Mouse (Mus musculus): ENCODE measurements around the gene Magi2. TPM values are rescaled to one million over a fixed set of nuclear protein-coding genes. Genes with fewer than 3 reads are reported as not detected.

Magi2 gene
- polyA plus RNA-seq, 1 experiment from 2014 or later = 7.3 TPM

- H3K4me1 ChIP-seq (ENCODE audit: control insufficient read depth, insufficient read depth, low read length) = no peaks in the 10 kb centered on the region
- 90% methylated on average over 3 of the region's 3 CpGs for WGBS
- no peak overlapping the region for H3K9ac ChIP-seq (replicated peaks; ENCODE audit: low read depth, low read length)
- no peak overlapping the region for H3K27ac ChIP-seq (ENCODE audit: low read length)
- H3K4me3 ChIP-seq (ENCODE audit: low read depth, low read length) = no peak overlapping the region
- no peaks in the 10 kb centered on the region for H3K27me3 ChIP-seq (ENCODE audit: control insufficient read depth, insufficient read depth, low read length)
- H3K9me3 ChIP-seq (ENCODE audit: control insufficient read depth, low read depth, low read length) = no peaks in the 10 kb centered on the region
- H3K4me2 ChIP-seq (replicated peaks; ENCODE audit: low read depth, low read length) = no peak overlapping the region
- H3K36me3 ChIP-seq (ENCODE audit: control insufficient read depth, insufficient read depth, low read length) = no peaks in the 10 kb centered on the region
- ATAC-seq (ENCODE audit: insufficient number of reproducible peaks, insufficient read depth, low FRiP score, low read depth) = no peak
Observed at GRCm38 (mm10) chr5:20362154-20362553, 1135.3 kb downstream of the Magi2 start.

GRCm38 (mm10) chr5:20363216-20363615 is 1136.4 kb downstream of the Magi2 start:
- WGBS = 64% methylated on average over 5 of the region's 5 CpGs
- Histone ChIP-seq H3K27ac (ENCODE audit: low read length) (no peak overlapping the region), H3K4me2 (replicated peaks; ENCODE audit: low read depth, low read length) (no peak overlapping the region), H3K9me3 (ENCODE audit: control insufficient read depth, low read depth, low read length) (no peaks in the 10 kb centered on the region), H3K36me3 (ENCODE audit: control insufficient read depth, insufficient read depth, low read length) (no peaks in the 10 kb centered on the region), H3K27me3 (ENCODE audit: control insufficient read depth, insufficient read depth, low read length) (no peaks in the 10 kb centered on the region), H3K4me1 (ENCODE audit: control insufficient read depth, insufficient read depth, low read length) (no peaks in the 10 kb centered on the region), H3K9ac (replicated peaks; ENCODE audit: low read depth, low read length) (no peak overlapping the region), H3K4me3 (ENCODE audit: low read depth, low read length) (no peak overlapping the region)
- ATAC-seq (ENCODE audit: insufficient number of reproducible peaks, insufficient read depth, low FRiP score, low read depth) = no peak

DNA sequence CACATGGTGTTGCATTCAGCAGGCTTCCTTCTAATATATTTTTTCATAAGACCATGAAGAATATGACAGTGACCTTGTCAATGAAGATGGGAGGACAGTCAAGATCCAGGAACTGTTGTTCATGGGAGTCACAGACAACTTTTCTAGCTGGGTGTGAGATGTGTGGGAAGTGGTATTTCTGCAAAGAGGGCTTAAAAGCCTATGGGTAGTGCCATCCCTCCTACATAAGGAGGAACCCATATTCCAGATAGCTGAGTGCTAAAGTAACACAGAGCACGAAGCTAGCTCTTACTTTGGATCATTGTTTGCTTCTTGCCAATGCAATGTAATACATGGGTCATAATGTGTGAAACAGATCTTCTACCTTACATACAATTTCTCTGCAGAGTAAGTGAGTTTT is 1146.8 kb downstream of the Magi2 start:
- H3K4me1 ChIP-seq (ENCODE audit: control insufficient read depth, insufficient read depth, low read length) = no peaks in the 10 kb centered on the region
- no peak overlapping the region for H3K9ac ChIP-seq (replicated peaks; ENCODE audit: low read depth, low read length)
- H3K9me3 ChIP-seq (ENCODE audit: control insufficient read depth, low read depth, low read length) = no peaks in the 10 kb centered on the region
- no peaks in the 10 kb centered on the region for H3K36me3 ChIP-seq (ENCODE audit: control insufficient read depth, insufficient read depth, low read length)
- no peak for ATAC-seq (ENCODE audit: insufficient number of reproducible peaks, insufficient read depth, low FRiP score, low read depth)
- no peak overlapping the region for H3K27ac ChIP-seq (ENCODE audit: low read length)
- 78% methylated on average over 1 of the region's 1 CpGs for WGBS
- H3K4me3 ChIP-seq (ENCODE audit: low read depth, low read length) = no peak overlapping the region
- H3K27me3 ChIP-seq (ENCODE audit: control insufficient read depth, insufficient read depth, low read length) = no peaks in the 10 kb centered on the region
- H3K4me2 ChIP-seq (replicated peaks; ENCODE audit: low read depth, low read length) = no peak overlapping the region

- H3K4me2 ChIP-seq (replicated peaks; ENCODE audit: low read depth, low read length) = no peak overlapping the region
- H3K9me3 ChIP-seq (ENCODE audit: control insufficient read depth, low read depth, low read length) = no peaks in the 10 kb centered on the region
- no peaks in the 10 kb centered on the region for H3K4me1 ChIP-seq (ENCODE audit: control insufficient read depth, insufficient read depth, low read length)
- ATAC-seq (ENCODE audit: insufficient number of reproducible peaks, insufficient read depth, low FRiP score, low read depth) = no peak
- 72% methylated on average over 11 of the region's 11 CpGs for WGBS
- no peak overlapping the region for H3K9ac ChIP-seq (replicated peaks; ENCODE audit: low read depth, low read length)
- no peak overlapping the region for H3K27ac ChIP-seq (ENCODE audit: low read length)
- no peaks in the 10 kb centered on the region for H3K36me3 ChIP-seq (ENCODE audit: control insufficient read depth, insufficient read depth, low read length)
- no peaks in the 10 kb centered on the region for H3K27me3 ChIP-seq (ENCODE audit: control insufficient read depth, insufficient read depth, low read length)
- no peak overlapping the region for H3K4me3 ChIP-seq (ENCODE audit: low read depth, low read length)
Observed at GRCm38 (mm10) chr5:20378071-20378800, 1151.4 kb downstream of the Magi2 start.

DNA sequence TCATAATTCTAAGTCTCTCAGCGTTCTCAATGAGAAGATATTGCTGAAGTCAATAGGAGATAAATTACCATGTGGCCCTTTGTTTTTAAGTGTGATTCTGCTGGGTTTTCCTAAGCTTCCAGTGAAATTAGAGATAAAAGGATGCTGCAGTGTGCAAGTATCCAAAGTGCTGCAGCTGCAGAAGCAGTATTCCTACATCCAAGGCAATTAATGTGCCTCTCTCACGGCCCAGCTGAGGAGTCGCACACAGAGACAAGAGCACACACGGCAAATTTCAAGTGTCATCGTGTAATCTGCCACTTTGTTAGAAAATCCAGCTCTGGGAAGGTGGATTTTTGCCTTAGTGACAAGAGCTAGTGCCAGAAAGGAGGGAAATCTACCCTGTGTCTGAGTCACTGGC is 1177.7 kb downstream of the Magi2 start:
- no peak overlapping the region for H3K4me3 ChIP-seq (ENCODE audit: low read depth, low read length)
- ATAC-seq (ENCODE audit: insufficient number of reproducible peaks, insufficient read depth, low FRiP score, low read depth) = no peak
- no peak overlapping the region for H3K9ac ChIP-seq (replicated peaks; ENCODE audit: low read depth, low read length)
- no peaks in the 10 kb centered on the region for H3K27me3 ChIP-seq (ENCODE audit: control insufficient read depth, insufficient read depth, low read length)
- no peaks in the 10 kb centered on the region for H3K9me3 ChIP-seq (ENCODE audit: control insufficient read depth, low read depth, low read length)
- 72% methylated on average over 5 of the region's 5 CpGs for WGBS
- no peak overlapping the region for H3K4me2 ChIP-seq (replicated peaks; ENCODE audit: low read depth, low read length)
- no peaks in the 10 kb centered on the region for H3K36me3 ChIP-seq (ENCODE audit: control insufficient read depth, insufficient read depth, low read length)
- H3K27ac ChIP-seq (ENCODE audit: low read length) = no peak overlapping the region
- no peaks in the 10 kb centered on the region for H3K4me1 ChIP-seq (ENCODE audit: control insufficient read depth, insufficient read depth, low read length)

- no peak overlapping the region for H3K9ac ChIP-seq (replicated peaks; ENCODE audit: low read depth, low read length)
- ATAC-seq (ENCODE audit: insufficient number of reproducible peaks, insufficient read depth, low FRiP score, low read depth) = no peak
- no peaks in the 10 kb centered on the region for H3K27me3 ChIP-seq (ENCODE audit: control insufficient read depth, insufficient read depth, low read length)
- no peak overlapping the region for H3K4me3 ChIP-seq (ENCODE audit: low read depth, low read length)
- H3K4me1 ChIP-seq (ENCODE audit: control insufficient read depth, insufficient read depth, low read length) = no peaks in the 10 kb centered on the region
- no peak overlapping the region for H3K4me2 ChIP-seq (replicated peaks; ENCODE audit: low read depth, low read length)
- 85% methylated on average over 4 of the region's 4 CpGs for WGBS
- H3K36me3 ChIP-seq (ENCODE audit: control insufficient read depth, insufficient read depth, low read length) = no peaks in the 10 kb centered on the region
- H3K9me3 ChIP-seq (ENCODE audit: control insufficient read depth, low read depth, low read length) = no peaks in the 10 kb centered on the region
- no peak overlapping the region for H3K27ac ChIP-seq (ENCODE audit: low read length)
Observed at GRCm38 (mm10) chr5:20406626-20407025, 1179.8 kb downstream of the Magi2 start.

DNA sequence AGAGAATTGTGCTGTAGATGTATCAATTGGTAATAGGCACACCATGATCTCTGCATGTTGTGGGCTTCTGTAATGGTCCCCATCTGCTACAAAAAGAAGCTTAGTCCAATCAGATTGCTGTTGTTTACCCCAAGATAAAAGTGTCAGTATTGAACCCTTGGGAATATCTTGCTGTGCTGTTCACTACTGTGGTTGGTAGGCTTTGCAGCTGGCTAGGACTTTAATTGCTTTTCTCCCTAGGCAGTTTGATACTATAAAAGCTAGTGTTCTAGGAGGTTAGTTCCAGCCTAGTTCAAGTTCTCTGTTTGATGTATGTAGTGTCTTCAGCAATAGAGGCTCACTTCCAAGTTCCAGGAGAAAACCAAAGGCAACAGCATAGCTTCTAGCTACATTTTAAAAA is 1188.5 kb downstream of the Magi2 start:
- Histone ChIP-seq H3K4me1 (ENCODE audit: control insufficient read depth, insufficient read depth, low read length) (no peaks in the 10 kb centered on the region), H3K9ac (replicated peaks; ENCODE audit: low read depth, low read length) (no peak overlapping the region), H3K27ac (ENCODE audit: low read length) (no peak overlapping the region), H3K4me3 (ENCODE audit: low read depth, low read length) (no peak overlapping the region), H3K36me3 (ENCODE audit: control insufficient read depth, insufficient read depth, low read length) (no peaks in the 10 kb centered on the region), H3K27me3 (ENCODE audit: control insufficient read depth, insufficient read depth, low read length) (no peaks in the 10 kb centered on the region), H3K9me3 (ENCODE audit: control insufficient read depth, low read depth, low read length) (no peaks in the 10 kb centered on the region), H3K4me2 (replicated peaks; ENCODE audit: low read depth, low read length) (no peak overlapping the region)
- ATAC-seq (ENCODE audit: insufficient number of reproducible peaks, insufficient read depth, low FRiP score, low read depth) = no peak

DNA sequence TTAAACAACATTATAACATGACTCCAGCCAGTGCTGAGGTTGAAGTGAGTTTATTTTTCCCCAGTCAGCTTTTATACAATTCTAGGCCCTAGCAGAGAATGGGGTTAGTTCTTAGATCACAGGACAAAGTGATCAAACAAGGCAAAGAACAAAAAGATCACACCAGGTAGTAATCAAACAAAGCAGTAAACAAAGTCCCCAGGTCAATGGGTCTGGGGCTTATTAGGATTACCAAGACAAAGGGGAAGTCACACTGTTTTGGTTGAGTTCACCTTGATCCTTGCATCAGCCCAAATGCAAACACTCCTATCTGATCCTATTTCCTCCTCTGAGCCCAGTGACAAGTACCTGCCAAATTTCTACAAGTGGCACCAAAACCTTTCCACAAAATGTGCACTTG is 1190.5 kb downstream of the Magi2 start:
- no peak for ATAC-seq (ENCODE audit: insufficient number of reproducible peaks, insufficient read depth, low FRiP score, low read depth)
- no peak overlapping the region for H3K4me2 ChIP-seq (replicated peaks; ENCODE audit: low read depth, low read length)
- no peaks in the 10 kb centered on the region for H3K4me1 ChIP-seq (ENCODE audit: control insufficient read depth, insufficient read depth, low read length)
- H3K27ac ChIP-seq (ENCODE audit: low read length) = no peak overlapping the region
- H3K4me3 ChIP-seq (ENCODE audit: low read depth, low read length) = no peak overlapping the region
- no peaks in the 10 kb centered on the region for H3K9me3 ChIP-seq (ENCODE audit: control insufficient read depth, low read depth, low read length)
- no peak overlapping the region for H3K9ac ChIP-seq (replicated peaks; ENCODE audit: low read depth, low read length)
- no peaks in the 10 kb centered on the region for H3K36me3 ChIP-seq (ENCODE audit: control insufficient read depth, insufficient read depth, low read length)
- no peaks in the 10 kb centered on the region for H3K27me3 ChIP-seq (ENCODE audit: control insufficient read depth, insufficient read depth, low read length)

DNA sequence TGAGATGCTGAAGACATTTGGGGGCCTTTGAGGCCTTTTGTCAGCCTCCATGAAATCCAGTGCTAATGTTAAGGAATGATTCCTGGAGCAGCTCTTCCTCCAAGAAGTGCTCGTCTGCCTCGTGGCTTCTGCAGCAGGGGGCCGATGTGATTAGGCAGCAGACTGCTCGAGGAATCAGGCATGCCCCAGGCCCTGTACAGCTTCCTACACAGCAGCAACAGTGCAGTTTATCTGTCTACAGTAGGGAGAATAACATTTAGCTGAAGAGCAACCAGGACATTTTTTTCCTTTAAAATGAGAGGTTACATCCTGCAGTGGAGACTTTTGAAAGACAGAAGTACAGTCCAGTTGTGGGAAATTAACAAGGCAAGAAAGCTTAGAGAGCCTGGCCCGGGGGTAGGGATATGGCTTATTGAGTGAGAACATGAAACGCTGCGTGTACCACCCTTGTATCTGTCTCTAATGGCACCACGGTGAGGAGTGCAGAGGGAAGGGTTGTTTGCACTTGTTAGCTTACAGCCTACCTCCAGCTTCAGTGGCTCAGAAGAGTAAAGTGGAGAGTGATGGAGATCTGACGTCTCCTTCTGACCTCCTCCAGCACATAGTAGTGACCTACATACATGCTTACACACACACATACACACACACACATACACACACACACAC is 1205.4 kb downstream of the Magi2 start:
- H3K27ac ChIP-seq (ENCODE audit: low read length) = no peak overlapping the region
- H3K4me3 ChIP-seq (ENCODE audit: low read depth, low read length) = no peak overlapping the region
- no peaks in the 10 kb centered on the region for H3K9me3 ChIP-seq (ENCODE audit: control insufficient read depth, low read depth, low read length)
- no peak for ATAC-seq (ENCODE audit: insufficient number of reproducible peaks, insufficient read depth, low FRiP score, low read depth)
- no peaks in the 10 kb centered on the region for H3K27me3 ChIP-seq (ENCODE audit: control insufficient read depth, insufficient read depth, low read length)
- no peak overlapping the region for H3K4me2 ChIP-seq (replicated peaks; ENCODE audit: low read depth, low read length)
- H3K9ac ChIP-seq (replicated peaks; ENCODE audit: low read depth, low read length) = no peak overlapping the region
- H3K4me1 ChIP-seq (ENCODE audit: control insufficient read depth, insufficient read depth, low read length) = no peaks in the 10 kb centered on the region
- H3K36me3 ChIP-seq (ENCODE audit: control insufficient read depth, insufficient read depth, low read length) = no peaks in the 10 kb centered on the region
- WGBS = 57% methylated on average over 9 of the region's 9 CpGs

All from stomach, embryonic 14.5 days (tissue).